Mouse (Mus musculus) adipocyte (in vitro differentiated cells): ENCODE results near the gene Cisd1.
A peak's percentile ranks its signal among the peaks of the same experiment; 100 is the strongest.

Experiments
- DNase-seq: peaks from one replicate; pipeline ENCODE4 v3.0.0-alpha.2; 2016; ENCODE audit warnings: low spot score

Gene Cisd1

GRCm38 (mm10) chr10:71348637-71349280 is 4.0 kb upstream of the Cisd1 start:
- peak; percentile 43 for DNase-seq

DNA sequence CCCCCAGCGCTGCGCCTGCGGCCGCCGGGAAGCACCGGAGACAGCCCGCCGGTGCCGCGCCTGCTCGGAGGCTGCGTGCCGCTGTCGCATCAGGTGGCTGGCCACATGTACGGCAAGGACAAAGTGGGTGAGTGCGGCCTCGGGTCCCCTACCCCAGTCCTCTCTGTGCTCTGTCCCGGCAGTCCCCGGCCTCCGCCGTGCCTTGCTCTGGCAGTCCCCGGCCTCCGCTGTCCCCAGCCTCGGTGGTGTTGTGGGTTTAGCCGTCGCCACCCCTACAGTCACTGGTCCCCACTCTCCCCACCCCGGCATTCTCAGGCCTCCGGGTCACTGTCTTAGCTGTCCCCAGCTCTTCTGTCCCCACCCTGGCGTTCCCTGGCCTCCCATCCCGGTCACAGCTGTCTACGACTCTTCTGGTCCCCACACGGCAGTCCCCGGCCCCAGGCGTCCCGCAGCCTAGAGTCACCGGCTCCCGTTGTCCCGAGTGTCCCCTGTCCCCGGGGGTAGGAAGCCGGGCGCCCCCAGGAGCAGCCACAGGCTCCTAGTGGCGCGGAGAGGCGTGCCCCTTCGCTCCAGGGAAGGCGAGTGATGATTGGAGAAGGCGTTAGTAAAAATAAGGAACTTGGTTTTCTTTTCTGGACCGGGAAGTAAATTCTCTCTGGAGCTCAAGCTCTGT is 3.3 kb upstream of the Cisd1 start:
- peak; percentile 29 for DNase-seq

DNA sequence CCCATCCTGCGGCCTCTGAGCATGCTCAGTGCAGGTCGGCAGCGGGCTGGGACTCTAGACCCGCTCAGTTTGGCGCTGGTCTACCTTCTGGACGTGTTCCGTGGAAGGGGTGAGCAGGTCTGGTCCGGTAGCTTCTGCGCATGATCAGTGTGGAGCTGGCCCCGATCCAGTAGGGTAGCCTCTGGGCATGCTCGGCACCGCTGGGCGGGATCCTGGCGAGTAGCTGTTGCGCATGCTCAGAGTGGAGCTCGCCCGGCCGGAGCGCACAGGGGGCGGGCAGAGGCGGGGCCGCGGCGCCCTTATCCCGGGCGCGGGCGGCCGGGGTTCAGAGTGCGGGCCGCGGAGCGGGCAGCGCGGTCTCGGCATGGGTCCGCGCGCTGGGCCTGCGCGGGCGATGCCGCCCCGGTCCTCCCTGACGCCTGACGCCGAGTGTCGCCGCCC is 2.8 kb upstream of the Cisd1 start, which contains the start of gene Ipmk:
Gene Ipmk, plus strand, starts transcription at position 255 of the 441 bp plus-strand sequence.
- peak; percentile 98 for DNase-seq

DNA sequence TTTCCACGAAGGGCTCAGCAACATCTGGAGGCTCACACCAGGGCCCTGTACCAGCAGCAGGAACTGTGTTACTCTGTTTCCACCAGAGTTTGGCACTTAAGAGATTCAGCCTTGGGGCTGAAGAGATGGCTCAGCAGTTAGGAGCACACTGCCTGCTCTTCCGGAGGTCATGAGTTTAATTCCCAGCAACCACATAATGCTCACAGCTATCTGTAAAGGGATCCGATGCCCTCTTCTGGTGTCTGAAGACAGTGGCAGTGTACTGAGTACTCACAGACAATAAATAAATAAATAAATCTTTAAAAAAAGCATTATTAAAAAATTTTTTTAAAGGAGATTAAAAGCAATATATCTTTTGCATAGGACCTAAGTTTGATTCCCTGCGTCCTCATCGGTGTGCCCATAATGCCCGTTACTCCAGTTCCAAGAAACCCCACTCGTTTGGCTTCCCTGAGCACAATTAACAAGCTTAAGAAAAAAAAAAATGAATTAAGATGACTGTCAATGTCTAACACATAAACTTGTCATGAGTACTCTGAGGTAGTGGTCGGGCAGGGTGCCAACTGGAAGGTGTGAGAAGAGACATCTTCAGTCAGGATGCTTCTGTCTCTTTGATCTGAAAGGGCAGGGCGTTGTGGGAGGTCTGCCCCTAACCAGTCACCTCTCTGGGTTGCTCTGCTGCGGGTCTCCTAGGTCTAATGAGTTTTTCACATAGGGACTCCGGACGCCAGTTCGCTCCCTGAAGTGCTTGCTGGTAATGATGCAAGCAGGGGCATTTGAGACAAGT is 2.2 kb upstream of the Cisd1 start:
- DNase-seq, result peak; percentile 69

- DNase-seq, result no peak
Observed at GRCm38 (mm10) chr10:71346106-71346505, 1.4 kb upstream of the Cisd1 start.

DNA sequence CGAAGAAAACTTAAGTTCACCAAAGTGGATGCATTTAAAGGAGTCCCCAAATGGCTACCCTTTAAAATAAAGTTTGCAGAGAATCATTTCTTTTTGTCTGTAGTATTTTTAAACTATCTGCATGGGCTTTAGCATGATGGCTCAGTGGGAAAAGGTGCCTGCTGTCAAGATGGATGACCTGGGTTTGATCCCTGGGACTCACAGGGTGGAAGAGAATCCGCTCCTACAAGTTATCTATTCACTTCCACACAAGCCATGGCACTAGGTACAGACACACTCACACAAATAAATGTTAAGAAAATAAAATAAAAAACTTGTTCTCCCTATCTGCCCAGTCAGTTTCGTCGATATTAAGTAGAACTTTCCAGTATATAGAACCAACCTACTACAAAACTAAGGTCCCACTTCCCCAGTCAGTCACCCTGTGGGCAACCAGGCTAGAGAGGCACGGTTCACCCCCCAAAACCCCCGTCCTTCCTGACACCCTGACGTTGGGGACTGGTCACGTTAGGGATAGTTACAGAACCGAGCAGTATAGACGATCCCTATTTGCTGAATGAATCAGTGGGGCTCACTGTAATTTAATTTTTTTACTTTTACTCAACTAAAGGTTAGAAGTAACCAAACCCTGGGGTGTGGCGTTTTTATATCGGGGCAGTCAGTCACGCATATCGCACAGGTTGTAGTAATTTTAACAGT is 1.0 kb downstream of the Cisd1 start:
- no peak for DNase-seq

DNA sequence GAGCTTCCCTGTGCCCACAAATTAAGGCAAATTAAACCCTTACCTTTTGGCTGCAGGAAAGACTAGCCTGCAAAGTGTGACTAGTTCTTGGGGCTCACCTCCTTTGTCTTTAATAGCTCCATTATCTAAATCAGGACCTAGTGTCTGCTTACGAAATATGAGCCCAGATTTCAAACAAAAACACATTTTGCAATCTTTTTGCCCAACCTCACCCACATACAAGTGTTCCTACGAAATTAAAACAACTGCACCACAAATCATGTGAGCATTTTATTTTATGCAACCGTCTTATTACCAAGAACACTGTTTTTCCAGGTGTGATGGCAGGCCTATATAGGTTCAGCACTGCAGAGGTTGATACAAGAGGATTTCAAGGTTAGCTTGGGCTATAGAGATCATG is 1.6 kb downstream of the Cisd1 start:
- peak; percentile 35 for DNase-seq

GRCm38 (mm10) chr10:71342030-71342805 is 2.5 kb downstream of the Cisd1 start:
- no peak for DNase-seq

DNA sequence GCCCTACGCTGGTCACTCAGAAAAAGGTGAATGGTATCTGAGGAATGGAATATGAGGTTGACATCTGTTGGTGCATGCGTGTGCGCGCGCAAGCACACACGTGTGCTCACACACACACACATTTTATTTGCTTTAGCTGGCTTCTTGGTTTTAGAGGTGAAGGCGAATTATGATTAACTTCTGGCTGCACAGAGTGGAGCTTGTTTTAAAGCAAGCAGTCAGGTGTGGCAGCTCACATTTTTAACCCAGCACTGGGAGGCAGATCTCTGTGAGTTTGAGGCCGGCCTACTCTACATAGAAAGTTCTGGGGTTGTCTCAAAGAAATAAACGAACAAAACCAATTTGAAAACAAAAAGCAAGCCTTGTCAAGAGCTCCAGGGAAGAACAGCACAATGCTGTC is 3.5 kb downstream of the Cisd1 start:
- no peak for DNase-seq

DNA sequence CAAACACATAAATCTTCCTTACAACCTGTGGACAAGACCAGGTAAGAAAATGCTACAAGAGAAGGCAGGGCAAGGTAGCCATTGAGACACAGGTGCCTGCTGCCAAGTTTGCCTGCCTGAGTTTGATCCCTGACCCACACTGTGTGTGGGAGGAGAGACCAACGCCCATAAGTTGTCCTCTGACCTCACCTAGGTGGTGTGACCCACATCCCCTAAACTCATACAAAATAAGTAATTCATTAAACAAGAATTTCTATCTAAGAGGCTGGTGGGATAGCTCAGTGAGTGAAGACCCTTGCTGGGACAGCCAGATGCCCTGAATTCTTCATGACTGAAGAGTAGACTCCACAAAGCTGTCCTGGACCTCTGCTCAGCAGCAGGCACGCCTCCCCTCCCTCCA is 4.6 kb downstream of the Cisd1 start:
- no peak for DNase-seq

DNA sequence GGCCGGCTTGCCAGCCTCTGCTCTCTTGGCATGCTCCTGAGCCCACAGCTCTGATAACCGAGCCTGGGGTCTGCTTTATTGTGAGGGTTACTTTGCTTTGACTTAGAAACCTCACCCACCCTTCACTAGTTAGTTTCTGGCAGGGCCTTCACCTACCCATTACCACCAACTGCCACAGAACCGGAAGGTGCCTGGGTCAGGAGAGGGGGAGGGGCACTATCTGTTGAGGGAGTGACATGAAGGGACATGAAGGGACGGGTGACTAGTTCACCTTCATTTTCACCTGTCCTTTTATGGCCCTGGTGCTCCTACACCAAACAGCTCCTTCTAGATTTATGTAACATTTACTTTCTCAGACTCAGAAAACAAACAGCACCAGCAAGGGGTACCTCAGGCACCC is 5.3 kb downstream of the Cisd1 start:
- DNase-seq, result no peak

DNA sequence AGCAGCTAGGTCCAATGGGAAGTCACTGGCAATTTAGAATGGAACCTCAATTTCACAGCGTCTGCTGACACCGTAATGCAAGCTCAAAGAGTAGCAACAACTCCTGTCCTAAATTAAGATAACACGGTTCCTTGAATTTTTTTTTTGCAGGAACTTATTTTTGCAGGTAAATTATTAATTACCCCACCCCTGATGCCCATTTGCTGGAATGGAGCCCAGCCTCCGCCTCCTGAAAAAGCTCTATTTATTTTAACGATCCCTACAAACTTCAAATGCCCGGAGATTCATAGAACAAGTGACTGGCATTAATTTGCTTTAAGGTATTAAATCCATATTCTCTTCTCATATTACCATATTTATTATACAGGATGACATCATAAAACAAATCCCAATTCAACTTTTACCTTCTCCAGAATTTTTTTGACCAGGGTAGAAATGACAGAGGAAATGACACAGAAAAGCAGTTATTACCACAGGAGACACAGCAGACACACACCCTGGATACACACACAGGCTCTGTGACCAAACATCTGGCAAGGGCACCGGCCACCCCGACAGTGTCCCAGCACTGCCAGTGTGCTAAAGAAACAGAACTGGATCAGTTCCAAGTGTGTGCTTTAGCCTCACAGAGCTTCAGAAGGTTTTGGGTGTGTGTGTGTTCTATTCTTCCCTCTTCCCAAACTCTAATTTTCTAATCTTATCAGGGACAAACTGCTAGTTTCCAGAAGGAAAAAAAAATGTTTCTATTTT is 6.4 kb downstream of the Cisd1 start:
- peak; percentile 64 for DNase-seq

DNA sequence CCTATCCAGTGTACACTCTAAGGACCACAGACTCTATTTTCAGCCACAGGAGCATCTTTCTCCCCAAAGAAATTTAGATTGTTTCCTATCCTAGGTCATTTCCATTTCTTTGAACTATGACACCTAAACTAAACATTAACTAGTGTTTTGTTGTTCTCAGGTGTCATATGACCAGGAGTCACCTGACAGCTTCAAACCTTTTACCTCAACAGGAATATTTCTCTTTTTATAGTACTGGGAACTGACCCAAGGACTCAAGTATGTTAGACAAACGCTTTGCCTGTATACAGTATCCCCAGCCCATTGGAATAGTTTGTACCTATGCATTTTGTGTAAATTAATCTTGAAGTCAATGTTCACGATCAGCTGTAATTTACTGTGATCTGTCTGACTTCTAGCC is 7.0 kb downstream of the Cisd1 start:
- no peak for DNase-seq

- DNase-seq, result no peak
Observed at GRCm38 (mm10) chr10:71332859-71333258, 11.9 kb downstream of the Cisd1 start.

DNA sequence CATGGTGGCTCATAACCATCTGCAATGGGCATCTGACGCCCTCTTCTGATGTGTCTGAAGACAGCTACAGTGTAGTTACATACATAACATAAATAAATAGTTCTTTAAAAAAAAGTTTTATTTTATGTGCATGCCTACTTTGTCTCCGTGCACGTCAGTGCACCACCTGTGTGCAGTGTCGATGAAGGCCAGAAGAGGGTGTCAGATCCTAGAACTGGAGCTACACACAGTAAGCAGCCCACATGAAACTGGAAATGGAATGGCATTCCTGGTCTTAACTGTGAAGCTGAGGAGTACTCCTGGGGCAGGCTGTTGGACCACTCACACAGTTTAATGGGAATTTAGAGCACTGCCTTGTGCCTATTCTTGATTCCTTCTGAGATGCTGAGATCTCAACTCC is 12.4 kb downstream of the Cisd1 start:
- DNase-seq, result no peak

GRCm38 (mm10) chr10:71331908-71332307 is 12.8 kb downstream of the Cisd1 start:
- no peak for DNase-seq

- no peak for DNase-seq
Observed at GRCm38 (mm10) chr10:71330070-71330469, 14.7 kb downstream of the Cisd1 start.

GRCm38 (mm10) chr10:71329295-71329694 is 15.5 kb downstream of the Cisd1 start:
- no peak for DNase-seq

DNA sequence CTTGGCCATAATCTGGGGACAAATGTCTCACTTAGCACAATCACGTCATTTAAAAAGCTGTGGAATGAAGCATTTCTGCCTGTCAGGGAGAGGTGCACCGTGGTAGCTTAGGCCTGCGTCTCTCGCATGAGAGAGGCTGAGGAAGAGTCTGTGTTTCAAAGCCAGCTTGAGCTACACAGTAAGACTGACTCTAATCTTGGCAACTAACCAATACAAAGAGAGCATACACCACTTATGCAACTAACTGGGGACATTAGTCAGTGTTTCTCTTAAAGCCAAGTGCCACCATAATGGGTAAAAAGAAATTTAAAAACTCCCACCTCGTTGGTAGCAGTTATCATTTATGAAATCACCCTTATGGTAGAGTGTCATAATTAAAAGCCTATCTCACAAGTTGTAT is 15.9 kb downstream of the Cisd1 start:
- no peak for DNase-seq

- no peak for DNase-seq
Observed at GRCm38 (mm10) chr10:71328382-71328781, 16.4 kb downstream of the Cisd1 start.

- no peak for DNase-seq
Observed at GRCm38 (mm10) chr10:71327386-71327785, 17.4 kb downstream of the Cisd1 start.
